Mouse (Mus musculus) gastrocnemius, postnatal 14 days (tissue): ENCODE results near the gene Dock7. TPM values are rescaled to one million over a fixed set of nuclear protein-coding genes. Genes with fewer than 3 reads are reported as not detected.

ENCODE experiments used
- DNase-seq: peaks from one replicate; pipeline ENCODE4 v3.0.0; 2021; ENCODE audit warnings: mixed read lengths
- intact Hi-C: fragments of 180-260 bp; cut with DNase I; formaldehyde crosslinking; loops from one replicate; pipeline ENCODE4 v1.15.1; 2025; ENCODE audit warnings: low total_unique reads
- total RNA-seq, 2 experiments: library from RNA; stranded (reverse); gene quantifications; 2 replicates each; pipeline ENCODE4 v1.2.3; 2021

Dock7 gene
- total RNA-seq, 2 experiments from 2014 or later: 11.0 to 14.7 TPM

DNA sequence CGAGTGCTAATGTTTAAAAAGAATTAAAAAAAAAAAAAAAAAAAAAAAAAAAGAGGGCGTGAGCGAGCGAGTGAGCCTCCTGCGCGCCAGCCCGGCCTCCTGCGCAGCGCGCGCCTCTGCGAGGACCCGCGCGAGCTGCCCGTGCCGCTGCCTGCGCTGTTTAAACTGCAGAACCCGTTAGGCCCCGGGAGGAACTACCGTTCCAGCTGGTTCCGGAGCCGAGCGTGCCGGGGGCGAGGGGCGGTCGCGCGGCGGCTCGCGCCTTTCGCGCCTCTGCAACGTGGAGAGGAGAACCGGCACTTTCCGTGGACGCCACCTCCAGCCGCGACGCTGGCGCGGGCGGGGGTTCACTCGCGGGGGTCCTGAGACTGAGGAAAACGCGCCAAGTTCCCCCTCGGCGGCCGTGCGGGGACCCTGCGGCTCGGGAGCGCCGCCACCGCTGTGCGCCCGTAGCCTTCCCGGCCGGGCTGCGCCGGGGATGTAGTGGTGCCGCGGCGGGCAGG lies 197.1 kb downstream of the Dock7 start, which contains the start of gene Usp1:
Gene Usp1 (plus strand): TSS at position 243 of the 503 bp plus-strand sequence.
- peak; percentile 80 for DNase-seq
- intact Hi-C loops: no loop called here

DNA sequence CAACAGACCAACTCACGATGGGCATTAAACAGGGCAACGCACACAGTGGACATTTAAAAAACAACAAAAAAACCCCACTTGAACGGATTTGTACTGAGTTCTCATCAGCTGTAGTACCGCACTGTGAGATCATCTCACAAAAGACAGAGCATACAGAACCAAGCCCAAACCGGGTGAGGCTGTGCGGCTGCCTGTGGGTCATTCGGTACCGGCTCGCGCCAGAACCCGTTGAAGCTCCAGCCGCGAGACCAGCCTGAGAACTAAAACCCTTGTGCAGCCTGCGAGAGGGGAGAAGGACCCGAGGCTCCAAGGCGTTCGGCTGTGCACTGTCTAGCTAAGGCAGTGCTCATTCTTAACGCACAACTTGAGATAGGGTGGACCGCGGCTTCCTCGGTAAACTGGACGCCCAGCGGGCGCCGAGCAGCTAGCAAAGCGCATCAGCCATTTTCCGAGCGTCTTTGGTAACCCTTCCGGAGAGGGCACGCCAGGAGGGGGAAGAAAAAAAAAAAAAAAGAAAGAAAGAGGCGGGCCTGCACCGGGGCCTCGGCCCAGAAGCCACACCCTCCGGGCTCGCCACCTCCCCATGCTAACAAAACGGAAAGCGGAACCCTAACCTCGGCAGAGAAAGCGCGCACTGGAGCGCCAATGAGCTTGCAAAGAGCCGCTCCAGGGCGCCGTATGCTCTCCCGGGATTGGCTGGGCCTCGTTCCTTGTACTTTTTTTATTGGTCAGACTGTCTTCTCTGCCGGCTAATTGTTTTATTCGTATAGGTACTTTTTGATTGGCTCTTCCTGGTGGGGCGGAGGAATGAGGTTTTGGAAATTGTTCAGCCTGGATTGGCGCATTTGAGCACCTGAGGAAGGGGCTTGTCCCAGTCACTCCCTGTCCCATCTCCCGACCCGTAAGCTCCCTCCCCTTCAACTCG lies 197.8 kb downstream of the Dock7 start:
- intact Hi-C loops: no loop called here
- peak; percentile 97 for DNase-seq

- intact Hi-C loops: no loop called here
- no peak for DNase-seq
These were observed 198.6 kb downstream of the Dock7 start for GRCm38 (mm10) chr4:98922061-98922642.

GRCm38 (mm10) chr4:98920896-98921295 lies 199.8 kb downstream of the Dock7 start:
- DNase-seq: no peak
- intact Hi-C loops: no loop called here

GRCm38 (mm10) chr4:98918204-98918603 lies 202.5 kb downstream of the Dock7 start:
- intact Hi-C loops: no loop called here
- no peak for DNase-seq

DNA sequence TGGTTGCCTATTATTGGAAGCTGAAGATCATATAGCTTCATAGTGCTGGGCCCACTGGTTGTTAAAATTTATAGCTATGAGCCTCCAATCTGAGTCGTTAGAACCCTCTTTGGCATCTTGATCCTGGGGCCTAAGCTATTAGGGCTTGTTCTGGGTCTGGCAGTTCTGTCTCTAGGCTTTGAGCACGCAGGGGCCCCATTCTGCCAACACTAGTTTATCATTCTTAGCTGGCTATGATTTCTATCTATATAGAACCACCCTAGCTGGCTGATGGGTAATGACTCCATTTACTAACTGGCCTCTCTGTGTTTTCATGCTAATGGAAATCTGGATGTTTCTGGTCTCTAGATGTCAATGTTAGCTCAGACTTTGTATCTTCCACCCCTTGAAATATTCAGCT lies 203.0 kb downstream of the Dock7 start:
- intact Hi-C loops: no loop called here
- DNase-seq: no peak

GRCm38 (mm10) chr4:98910246-98910645 lies 210.5 kb downstream of the Dock7 start:
- DNase-seq: no peak
- intact Hi-C loops: no loop called here

GRCm38 (mm10) chr4:98887148-98887547 lies 233.6 kb downstream of the Dock7 start:
- intact Hi-C loops: loop anchor here (5.0 kb wide), 1 partner anchor 150 kb away; no protein-coding TSS in a partner anchor
- peak; percentile 18 for DNase-seq

Other genes starting within 250 kb of the Dock7 start
- 10 to 100 TPM; 11.7 TPM for gene Usp1, start 197.1 kb downstream of the Dock7 start, total RNA-seq
- gene Angptl3, start 90.0 kb downstream of the Dock7 start, total RNA-seq: not detected
- 1 to 10 TPM; 5.2 to 5.5 TPM for gene Atg4c, start 73.0 kb upstream of the Dock7 start, total RNA-seq
- not detected for gene Gm12689, start 175.0 kb upstream of the Dock7 start, total RNA-seq